Mouse (Mus musculus): Measurements from ENCODE around the gene Mxra7.

DNA sequence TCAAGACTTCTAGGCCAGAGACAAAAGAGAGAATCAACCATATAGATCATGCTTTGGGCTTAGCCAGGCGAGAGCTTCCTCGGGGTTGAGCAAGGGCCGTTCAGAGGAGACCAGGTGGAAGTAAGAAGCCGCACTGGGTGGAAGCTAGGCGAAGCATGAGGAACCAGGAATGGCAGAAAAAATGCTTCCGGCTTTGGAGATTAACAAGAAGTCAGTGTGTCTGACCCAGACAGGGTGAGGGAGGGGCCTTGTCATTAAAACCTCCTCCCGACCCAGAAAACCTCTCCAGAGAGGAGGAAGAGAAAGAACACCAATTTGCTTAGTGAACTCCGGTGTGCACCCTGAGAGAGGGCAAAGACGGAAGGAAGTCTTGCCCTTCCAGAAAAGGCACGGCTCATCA is 43.6 kb downstream of the Mxra7 start:
- TF ChIP-seq POLR2A (IDR thresholded peaks at IDR 0.05; ENCODE audit: extremely low read depth, insufficient read depth, low read length) (no peak), CTCF (IDR thresholded peaks at IDR 0.05; ENCODE audit: extremely low read depth, insufficient read depth, low read length) (no peak)
